Mouse (Mus musculus) small intestine, adult 2 months (tissue): Measurements from ENCODE around the gene Tle2.

Source experiments
- CTCF ChIP-seq: fragments of 200-500 bp; IDR thresholded peaks from 2 replicates; pipeline ENCODE4 v1.5.1; 2012; ENCODE audit warnings: low read depth, mild to moderate bottlenecking, control low read depth, inconsistent platforms, low read length, moderate library complexity, mixed read lengths; ENCODE audit not compliant: insufficient replicate concordance, insufficient read length; ENCODE audit errors: extremely low read depth
- POLR2A ChIP-seq: fragments of 200-500 bp; IDR thresholded peaks from 2 replicates; pipeline ENCODE4 v1.6.1; 2012; ENCODE audit warnings: low read depth, mild to moderate bottlenecking, control low read depth, inconsistent platforms, low read length, moderate library complexity

- TF ChIP-seq CTCF (no peak), POLR2A (peak; percentile 68; the same call in 1 of the 2 replicates)
Measured at GRCm38 (mm10) chr10:81542727-81543460, 31.5 kb upstream of the Tle2 start.
